Mouse (Mus musculus) liver, adult 2 months (tissue): Measurements from ENCODE around the gene Tspan10.

Source experiments
- CTCF ChIP-seq: fragments of 200-500 bp; IDR thresholded peaks from 2 replicates; pipeline ENCODE4 v1.5.1; 2011; ENCODE audit warnings: low read depth, low read length, control low read depth
- POLR2A ChIP-seq: fragments of 200-500 bp; IDR thresholded peaks from 2 replicates; pipeline ENCODE4 v1.6.1; 2011; ENCODE audit warnings: low read length, control low read depth; ENCODE audit not compliant: insufficient read depth; ENCODE audit errors: extremely low read depth

DNA sequence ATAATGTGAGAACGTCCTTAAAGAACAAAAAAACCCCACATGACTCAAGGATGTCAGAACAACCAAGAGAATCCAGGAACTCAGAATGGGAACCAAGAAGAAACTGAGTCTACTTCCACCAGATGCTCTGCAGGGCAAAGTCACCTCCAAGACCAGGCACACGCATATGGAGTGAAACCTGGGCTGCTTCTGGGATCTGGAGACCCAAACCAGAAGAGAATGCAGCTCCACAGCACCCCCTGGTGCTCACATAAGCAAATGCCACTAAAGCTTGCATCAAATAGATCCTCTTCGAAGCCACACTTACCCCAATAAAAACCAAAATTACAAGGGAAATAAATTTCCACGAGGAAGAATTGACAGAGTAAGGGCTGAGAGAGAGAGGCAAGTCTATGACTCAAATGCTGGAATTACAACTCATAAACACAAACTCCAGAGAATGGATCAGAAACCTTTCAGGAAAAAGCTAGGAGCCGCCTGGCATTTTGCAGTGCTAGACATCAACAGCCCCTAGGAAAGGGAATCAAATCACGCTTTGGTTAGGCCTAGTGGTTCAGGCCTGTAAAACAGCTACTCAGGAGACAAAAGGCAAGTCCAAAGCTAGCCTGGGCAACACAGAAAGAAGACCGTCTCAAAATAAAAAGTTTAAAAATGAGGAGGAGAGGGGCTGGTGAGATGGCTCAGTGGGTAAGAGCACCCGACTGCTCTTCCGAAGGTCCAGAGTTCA is 18.7 kb upstream of the Tspan10 start:
- TF ChIP-seq CTCF (peak; percentile 75), POLR2A (no peak)
